Mouse (Mus musculus) myocyte (in vitro differentiated cells): ENCODE measurements around the gene Med16. TPM values are rescaled to one million over a fixed set of nuclear protein-coding genes. Genes with fewer than 3 reads are reported as not detected.
A peak's percentile ranks its signal among the peaks of the same experiment; 100 is the strongest.

Experiments
- H3K27me3 ChIP-seq: one replicate; pipeline ENCODE4 v1.6.1; 2011; ENCODE audit not compliant: control insufficient read depth, insufficient read depth, insufficient read length
- H3K36me3 ChIP-seq: one replicate; pipeline ENCODE4 v1.6.1; 2011; ENCODE audit not compliant: control insufficient read depth, insufficient read depth
- H3K4me2 ChIP-seq: one replicate; pipeline ENCODE4 v1.6.1; 2011; ENCODE audit warnings: low read depth, control low read depth
- H3K4me3 ChIP-seq: one replicate; pipeline ENCODE4 v1.5.1; 2011; ENCODE audit warnings: mild to moderate bottlenecking, control low read depth, moderate library complexity
- H3K79me2 ChIP-seq: one replicate; pipeline ENCODE4 v1.6.1; 2011; ENCODE audit not compliant: control insufficient read depth, insufficient read depth
- H3ac ChIP-seq: one replicate; pipeline ENCODE4 v1.6.1; 2011; ENCODE audit not compliant: control insufficient read depth, insufficient read length
- CEBPB ChIP-seq: IDR thresholded peaks from 2 replicates; pipeline ENCODE4 v1.6.1; 2011; ENCODE audit warnings: mild to moderate bottlenecking, moderate library complexity; ENCODE audit not compliant: poor library complexity, insufficient read depth, severe bottlenecking
- E2F4 ChIP-seq: IDR thresholded peaks from one replicate; pipeline ENCODE4 v1.6.1; 2011; ENCODE audit warnings: mild to moderate bottlenecking, control low read depth, moderate library complexity; ENCODE audit not compliant: insufficient read depth
- MAX ChIP-seq: IDR thresholded peaks from one replicate; pipeline ENCODE4 v1.6.1; 2011; ENCODE audit warnings: low read depth, mild to moderate bottlenecking, control low read depth
- MYOD1 ChIP-seq, 3 experiments: IDR thresholded peaks; one replicate each; pipeline ENCODE4 v1.6.1; 2011; ENCODE audit warnings: control low read depth in 2 of 3, low read depth in 2 of 3, mild to moderate bottlenecking in 2 of 3, moderate library complexity in 1 of 3; ENCODE audit not compliant: insufficient read length in 2 of 3, control insufficient read depth in 1 of 3
- MYOG ChIP-seq, 3 experiments: IDR thresholded peaks; one replicate each; pipeline ENCODE4 v1.6.1; 2011; ENCODE audit warnings: control low read depth in 2 of 3, low read depth in 2 of 3, mild to moderate bottlenecking in 2 of 3; ENCODE audit not compliant: insufficient read length in 2 of 3, control insufficient read depth in 1 of 3, insufficient read depth in 1 of 3
- POLR2A ChIP-seq: IDR thresholded peaks from one replicate; pipeline ENCODE4 v1.6.1; 2011; ENCODE audit warnings: low read depth, mild to moderate bottlenecking, control low read depth, moderate library complexity; ENCODE audit not compliant: insufficient read length
- POLR2AphosphoS2 ChIP-seq: IDR thresholded peaks from one replicate; pipeline ENCODE4 v1.6.1; 2011; ENCODE audit warnings: low read depth, control low read depth; ENCODE audit not compliant: insufficient read length
- REST ChIP-seq: IDR thresholded peaks from one replicate; pipeline ENCODE4 v1.6.1; 2011; ENCODE audit warnings: mild to moderate bottlenecking, control low read depth, moderate library complexity; ENCODE audit not compliant: insufficient read depth, insufficient read length
- SRF ChIP-seq: IDR thresholded peaks from one replicate; pipeline ENCODE4 v1.6.1; 2011; ENCODE audit warnings: low read depth; ENCODE audit not compliant: control insufficient read depth, insufficient read length
- TCF12 ChIP-seq: IDR thresholded peaks from one replicate; pipeline ENCODE4 v1.6.1; 2011; ENCODE audit warnings: mild to moderate bottlenecking, control low read depth; ENCODE audit not compliant: poor library complexity, insufficient read depth, severe bottlenecking
- TCF3 ChIP-seq: IDR thresholded peaks from one replicate; pipeline ENCODE4 v1.6.1; 2011; ENCODE audit warnings: low read depth, control low read depth; ENCODE audit not compliant: insufficient read length
- USF1 ChIP-seq: IDR thresholded peaks from one replicate; pipeline ENCODE4 v1.6.1; 2011; ENCODE audit warnings: low read depth, mild to moderate bottlenecking, control low read depth, moderate library complexity
- polyA plus RNA-seq: library from polyadenylated mRNA; unstranded; fragments of >200 nt; fragmentation: generic; extraction: Trizol; gene quantifications from one replicate; pipeline ENCODE4 v1.2.1, GENCODE M21; 2012; ENCODE audit warnings: missing spikeins

The Med16 gene
- polyA plus RNA-seq, 1 experiment: 31.4 TPM

GRCm38 (mm10) chr10:79883297-79884084 lies 25.2 kb downstream of the Med16 start:
- TF ChIP-seq CEBPB (no peak), POLR2AphosphoS2 (no peak), SRF (no peak), MYOG (IDR thresholded peaks at IDR 0.05; ENCODE audit: control insufficient read depth in 1 of 3, insufficient read depth in 1 of 3, insufficient read length in 2 of 3, low read depth in 2 of 3) (no peak)
- Histone ChIP-seq H3K27me3 (peaks cover 8% of the 10 kb centered on the region), H3K4me3 (no peak overlapping the region), H3K79me2 (no peaks in the 10 kb centered on the region), H3K36me3 (no peaks in the 10 kb centered on the region), H3ac (no peak overlapping the region), H3K4me2 (peak overlapping the region; percentile 40)

DNA sequence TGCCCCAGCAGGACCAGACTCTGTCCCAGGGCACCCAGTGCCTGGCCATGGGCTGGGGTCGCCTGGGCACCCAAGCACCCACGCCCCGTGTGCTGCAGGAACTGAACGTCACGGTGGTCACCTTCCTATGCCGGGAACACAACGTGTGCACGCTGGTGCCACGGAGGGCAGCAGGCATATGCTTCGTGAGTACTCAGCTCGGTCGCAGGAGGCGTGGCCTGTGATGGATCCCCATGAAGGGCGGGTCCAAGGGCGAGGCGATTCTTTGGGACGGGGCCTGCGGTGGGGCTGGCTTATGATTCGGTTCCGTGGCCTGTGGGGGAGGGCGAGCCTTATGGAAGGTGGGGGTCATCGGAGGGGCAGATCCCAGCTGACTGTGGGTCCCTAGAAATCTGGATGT lies 26.7 kb downstream of the Med16 start:
- H3K27me3 ChIP-seq: no peaks in the 10 kb centered on the region
- peak overlapping the region; percentile 18 for H3K4me2 ChIP-seq
- no peak overlapping the region for H3ac ChIP-seq
- no peaks in the 10 kb centered on the region for H3K79me2 ChIP-seq
- no peak for TF ChIP-seq POLR2AphosphoS2
- TF ChIP-seq REST: no peak
- TF ChIP-seq USF1: no peak
- TF ChIP-seq TCF3: no peak
- TF ChIP-seq MYOG (IDR thresholded peaks at IDR 0.05; ENCODE audit: control insufficient read depth in 1 of 3, insufficient read depth in 1 of 3, insufficient read length in 2 of 3, low read depth in 2 of 3): no peak
- no peak for TF ChIP-seq MYOD1 (IDR thresholded peaks at IDR 0.05; ENCODE audit: control insufficient read depth in 1 of 3, insufficient read length in 2 of 3, low read depth in 2 of 3)
- no peak for TF ChIP-seq MAX
- no peak for TF ChIP-seq SRF
- no peak for TF ChIP-seq TCF12
- no peak for TF ChIP-seq POLR2A
- no peak overlapping the region for H3K4me3 ChIP-seq
- no peaks in the 10 kb centered on the region for H3K36me3 ChIP-seq

GRCm38 (mm10) chr10:79880721-79881120 lies 28.0 kb downstream of the Med16 start:
- Histone ChIP-seq H3K36me3 (no peaks in the 10 kb centered on the region), H3K27me3 (no peaks in the 10 kb centered on the region), H3K4me3 (no peak overlapping the region), H3ac (no peak overlapping the region), H3K79me2 (no peaks in the 10 kb centered on the region), H3K4me2 (no peak overlapping the region)
- TF ChIP-seq POLR2AphosphoS2 (no peak), TCF3 (no peak)

DNA sequence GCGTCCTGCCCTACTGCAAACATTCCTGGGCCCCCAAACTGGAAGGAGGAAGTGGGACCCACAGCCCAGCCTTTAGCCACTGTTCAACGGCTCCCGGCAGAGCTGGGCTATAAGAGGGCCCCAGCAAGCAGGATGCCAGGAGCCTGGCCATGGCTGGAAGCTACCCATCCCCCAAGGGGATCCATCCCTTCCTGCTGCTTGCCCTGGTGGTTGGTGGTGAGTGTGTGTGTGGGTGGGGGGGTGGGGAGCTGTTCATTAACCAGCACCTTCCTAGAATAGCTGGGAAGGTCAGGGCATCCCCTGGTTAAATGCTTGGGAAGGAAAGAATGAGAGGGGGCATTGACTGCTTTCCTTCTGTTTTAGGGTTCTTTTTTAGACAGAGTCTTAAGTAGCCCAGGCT lies 29.2 kb downstream of the Med16 start:
- no peak overlapping the region for H3K4me3 ChIP-seq
- H3K79me2 ChIP-seq: no peaks in the 10 kb centered on the region
- H3ac ChIP-seq: no peak overlapping the region
- no peak overlapping the region for H3K4me2 ChIP-seq
- no peaks in the 10 kb centered on the region for H3K36me3 ChIP-seq
- TF ChIP-seq USF1 (no peak), TCF3 (no peak), CEBPB (no peak), REST (no peak), E2F4 (no peak), MAX (no peak), TCF12 (no peak), MYOG (IDR thresholded peaks at IDR 0.05; ENCODE audit: control insufficient read depth in 1 of 3, insufficient read depth in 1 of 3, insufficient read length in 2 of 3, low read depth in 2 of 3) (no peak), SRF (no peak), POLR2A (no peak), MYOD1 (IDR thresholded peaks at IDR 0.05; ENCODE audit: control insufficient read depth in 1 of 3, insufficient read length in 2 of 3, low read depth in 2 of 3) (no peak), POLR2AphosphoS2 (no peak)
- no peaks in the 10 kb centered on the region for H3K27me3 ChIP-seq

DNA sequence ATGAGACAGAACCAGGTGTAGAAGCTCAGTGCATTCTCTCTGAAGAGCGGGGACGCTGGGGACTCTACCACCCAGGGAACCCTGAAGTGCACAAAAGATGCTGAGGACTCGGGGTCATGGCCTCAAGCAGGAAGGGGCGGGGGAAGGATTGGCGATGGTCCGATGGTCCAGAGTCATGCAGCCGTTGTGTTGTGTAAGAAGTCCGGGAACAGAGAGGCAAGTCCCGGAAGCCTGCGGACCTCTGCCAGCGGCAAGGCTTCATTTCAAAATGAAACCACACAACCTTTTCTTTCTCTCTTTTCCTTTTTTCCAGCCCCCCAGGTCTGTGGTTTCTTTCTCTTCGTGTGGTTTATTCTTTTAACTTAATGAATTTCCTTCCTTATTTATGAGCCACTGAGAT lies 31.0 kb downstream of the Med16 start:
- Histone ChIP-seq H3K4me3 (no peak overlapping the region), H3ac (no peak overlapping the region), H3K4me2 (no peak overlapping the region), H3K36me3 (no peaks in the 10 kb centered on the region), H3K79me2 (no peaks in the 10 kb centered on the region), H3K27me3 (no peaks in the 10 kb centered on the region)
- TF ChIP-seq MYOD1 (IDR thresholded peaks at IDR 0.05; ENCODE audit: control insufficient read depth in 1 of 3, insufficient read length in 2 of 3, low read depth in 2 of 3): no peak
- no peak for TF ChIP-seq POLR2A
